Mouse (Mus musculus): ENCODE measurements around the gene Dvl2.

Dvl2 gene

GRCm38 (mm10) chr11:70028401-70029129 is 28.2 kb downstream of the Dvl2 start:
- intact Hi-C loops (cut with DNase I): no loop called here

- intact Hi-C loops (cut with DNase I): no loop called here
Measured at GRCm38 (mm10) chr11:70029130-70029801, 28.9 kb downstream of the Dvl2 start.

DNA sequence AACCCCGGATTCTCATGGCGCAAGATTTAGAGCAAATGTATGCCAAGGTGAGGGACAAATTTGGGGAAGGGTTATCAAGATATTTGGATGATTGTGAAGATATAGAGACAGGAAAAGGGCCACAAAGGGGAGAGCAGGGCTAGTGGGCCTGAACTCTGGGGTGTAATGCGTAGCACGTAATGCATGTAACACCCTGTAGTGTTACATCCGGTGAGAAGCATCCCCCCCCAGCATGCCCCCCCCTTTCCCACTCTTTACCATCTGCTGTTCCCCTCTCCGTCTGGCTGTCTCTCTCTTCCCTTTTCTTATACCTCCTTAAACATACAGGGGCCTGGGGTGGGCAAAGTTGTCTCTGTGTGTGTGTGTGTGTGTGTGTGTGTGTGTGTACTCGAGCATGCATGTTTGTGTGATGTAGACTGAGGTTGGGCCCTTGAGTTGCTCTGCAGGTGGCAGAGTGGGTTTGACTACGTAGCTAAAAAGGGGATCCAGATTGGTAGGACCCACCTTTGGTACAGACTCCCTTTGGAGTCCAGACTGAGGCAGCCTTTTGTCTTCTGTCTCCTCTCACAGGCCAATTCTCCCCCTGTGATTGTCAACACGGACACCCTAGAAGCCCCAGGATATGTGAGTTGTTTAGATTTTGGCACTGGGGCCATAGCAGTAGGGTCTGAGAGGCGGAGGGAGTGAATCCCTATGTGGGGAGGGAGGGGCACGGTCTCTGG is 29.6 kb downstream of the Dvl2 start:
- intact Hi-C loops (cut with DNase I): no loop called here

- intact Hi-C loops (cut with DNase I): no loop called here
Measured at GRCm38 (mm10) chr11:70030651-70031320, 30.4 kb downstream of the Dvl2 start.

- intact Hi-C loops (cut with DNase I): no loop called here
Measured at GRCm38 (mm10) chr11:70031321-70031670, 30.9 kb downstream of the Dvl2 start.

- intact Hi-C loops (cut with DNase I): no loop called here
Measured at GRCm38 (mm10) chr11:70038174-70038573, 37.8 kb downstream of the Dvl2 start.

- intact Hi-C loops (cut with DNase I): no loop called here
Measured at GRCm38 (mm10) chr11:70039631-70040030, 39.2 kb downstream of the Dvl2 start.

GRCm38 (mm10) chr11:70040184-70040583 is 39.8 kb downstream of the Dvl2 start:
- intact Hi-C loops (cut with DNase I): no loop called here

DNA sequence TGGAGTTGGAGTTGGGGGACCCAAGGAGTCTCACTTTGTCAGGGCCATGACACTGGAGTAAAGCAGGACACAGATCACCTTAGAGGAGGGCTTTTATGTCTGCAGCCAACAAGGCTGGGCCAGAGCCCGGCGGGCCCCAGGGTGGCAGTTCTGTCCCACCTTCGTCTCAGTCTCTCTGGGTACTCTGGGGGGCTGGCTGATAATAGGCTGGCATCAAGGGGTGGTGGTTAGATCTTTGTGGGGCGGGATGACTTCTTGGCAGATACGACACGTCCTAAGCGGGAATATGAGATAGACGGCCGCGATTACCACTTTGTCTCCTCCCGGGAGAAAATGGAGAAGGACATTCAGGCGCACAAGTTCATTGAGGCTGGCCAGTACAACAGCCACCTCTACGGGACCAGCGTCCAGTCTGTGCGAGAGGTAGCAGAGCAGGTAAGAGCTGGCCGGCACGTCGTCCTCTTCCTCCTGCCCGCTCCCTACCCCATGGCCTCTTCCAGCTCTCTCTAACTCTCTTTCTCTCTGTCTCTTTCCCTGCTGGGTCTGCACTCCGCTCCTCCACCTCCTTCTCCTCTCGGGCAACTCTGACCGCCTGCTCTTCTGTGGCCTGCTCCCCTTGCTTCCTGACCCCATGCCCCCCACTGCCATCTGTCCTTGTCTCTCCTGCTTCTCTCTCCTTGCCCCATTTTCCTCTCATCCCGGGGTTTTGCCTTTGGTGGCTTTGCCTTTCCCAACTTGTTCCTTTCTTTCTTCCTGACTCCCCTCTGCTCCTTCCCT is 42.1 kb downstream of the Dvl2 start:
- intact Hi-C loops (cut with DNase I): no loop called here

DNA sequence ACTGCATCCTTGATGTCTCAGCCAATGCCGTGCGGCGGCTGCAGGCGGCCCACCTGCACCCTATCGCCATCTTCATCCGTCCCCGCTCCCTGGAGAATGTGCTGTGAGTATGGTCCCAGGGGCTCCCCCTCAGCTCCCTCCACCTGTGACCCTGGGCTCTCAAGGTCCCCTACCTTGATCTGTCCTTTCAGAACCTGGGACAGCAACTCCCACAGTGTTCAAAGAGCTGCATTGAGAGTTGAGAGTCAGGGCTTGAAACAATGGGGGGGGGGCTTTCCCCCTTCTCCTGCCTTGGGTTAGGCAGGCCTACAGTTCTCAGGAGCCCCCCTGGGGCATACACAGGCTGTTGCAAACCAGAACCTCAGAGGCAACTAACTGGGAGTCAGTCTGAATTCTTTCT is 43.3 kb downstream of the Dvl2 start:
- intact Hi-C loops (cut with DNase I): no loop called here

- intact Hi-C loops (cut with DNase I): no loop called here
Measured at GRCm38 (mm10) chr11:70045435-70045834, 45.0 kb downstream of the Dvl2 start.

- intact Hi-C loops (cut with DNase I): no loop called here
Measured at GRCm38 (mm10) chr11:70049366-70049765, 49.0 kb downstream of the Dvl2 start.

DNA sequence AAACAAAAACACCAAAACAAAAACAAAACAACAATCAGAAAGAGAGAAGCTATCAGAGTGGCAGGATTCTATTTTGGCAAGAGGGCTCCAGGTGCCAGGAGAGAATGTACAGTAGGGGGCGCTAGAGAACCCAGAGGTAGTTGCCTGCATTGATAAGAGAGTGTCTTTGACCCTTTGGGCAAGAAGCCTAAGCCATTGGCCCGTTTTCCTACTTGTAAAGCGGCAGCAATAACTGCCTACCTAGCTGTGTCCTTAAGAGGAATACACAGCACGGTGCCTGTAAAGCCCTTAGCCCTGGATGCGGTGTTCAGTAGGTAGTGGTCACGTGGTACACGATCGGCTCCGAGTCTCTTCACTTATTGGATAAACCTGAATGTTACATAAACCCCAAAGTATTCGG is 49.4 kb downstream of the Dvl2 start:
- intact Hi-C loops (cut with DNase I): no loop called here

GRCm38 (mm10) chr11:70053156-70053555 is 52.8 kb downstream of the Dvl2 start:
- intact Hi-C loops (cut with DNase I): no loop called here

GRCm38 (mm10) chr11:70053898-70054570 is 53.6 kb downstream of the Dvl2 start, which contains the start of gene Asgr1:
Asgr1 (plus strand) TSS chr11:70054085.
- intact Hi-C loops (cut with DNase I): loop anchor here (2.0 kb wide), 1 partner anchor 159 kb away; the partner anchor contains the start of gene Slc16a11

- intact Hi-C loops (cut with DNase I): loop anchor here (2.0 to 5.0 kb wide), 3 partner anchors 122 to 157 kb away; partner anchors contain the start of gene Slc16a11
Measured at GRCm38 (mm10) chr11:70055618-70056214, 55.3 kb downstream of the Dvl2 start.

DNA sequence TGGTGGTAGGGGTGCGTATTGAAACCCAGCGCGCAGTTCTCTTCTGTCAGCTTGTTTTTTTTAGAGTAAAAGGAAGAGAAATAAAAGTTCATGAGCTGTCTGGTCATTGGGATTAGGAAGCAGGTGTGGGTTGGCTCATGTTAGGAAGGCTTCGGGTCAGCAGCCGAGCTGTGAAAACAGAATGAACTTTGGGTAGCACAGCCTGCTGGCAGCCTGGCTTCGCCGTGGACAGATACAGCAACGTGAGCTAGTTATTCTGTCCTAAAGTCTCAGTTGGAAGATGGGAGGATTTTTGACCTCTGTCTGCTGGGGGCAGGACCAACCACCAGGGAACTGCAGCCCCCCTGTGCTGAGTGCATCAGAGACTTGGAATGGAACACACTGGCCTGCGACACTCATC is 57.4 kb downstream of the Dvl2 start:
- intact Hi-C loops (cut with DNase I): loop anchor here (5.0 kb wide), 2 partner anchors 119 to 144 kb away; no protein-coding TSS in a partner anchor

DNA sequence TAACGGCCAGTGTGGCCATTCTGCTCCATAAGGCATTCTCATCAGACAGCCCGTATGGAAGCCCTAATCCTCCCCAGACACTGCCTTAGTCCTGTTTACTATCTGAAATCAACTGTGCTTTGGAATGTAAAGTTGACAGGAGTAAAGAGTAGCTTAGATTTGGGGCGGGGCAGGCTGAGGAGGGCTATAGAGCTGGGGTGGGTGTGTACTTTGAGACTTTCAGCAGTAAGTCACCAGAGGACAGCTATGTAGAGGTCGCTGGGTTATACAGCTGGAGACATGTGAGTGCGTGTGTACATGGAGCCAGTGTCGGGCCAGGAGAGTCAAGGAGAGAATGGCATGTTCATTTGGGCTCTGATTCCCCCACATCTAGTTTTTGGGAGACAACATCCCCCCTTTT is 59.5 kb downstream of the Dvl2 start:
- intact Hi-C loops (cut with DNase I): loop anchor here (5.0 kb wide), 2 partner anchors 117 to 142 kb away; no protein-coding TSS in a partner anchor
